Mouse (Mus musculus) heart, embryonic 14.5 days (tissue): ENCODE measurements around the gene Casp7. TPM values are rescaled to one million over a fixed set of nuclear protein-coding genes. Genes with fewer than 3 reads are reported as not detected.

Source experiments
- ATAC-seq: fragments of 200-750 bp; cut with Nextera tagmentation; 2 replicates; pipeline ENCODE4 v1.8.0; 2017; ENCODE audit warnings: low read depth, moderate TSS enrichment; ENCODE audit not compliant: insufficient number of reproducible peaks, insufficient read depth, low FRiP score
- H3K27ac ChIP-seq, 2 experiments: fragments of 200-500 bp in 1 of 2; fragments of 300-500 bp in 1 of 2; sonication (generic) in 1 of 2; replicated peaks in 1 of 2; 2 replicates each; pipeline ENCODE4 v1.5.1; 2012 to 2014; ENCODE audit warnings: low read depth in 2 of 2, low read length in 2 of 2, control low read depth in 1 of 2, mild to moderate bottlenecking in 1 of 2, mixed read lengths in 1 of 2; ENCODE audit not compliant: control insufficient read depth in 1 of 2, insufficient read depth in 1 of 2
- H3K27me3 ChIP-seq: fragments of 300-500 bp; sonication (generic); 2 replicates; pipeline ENCODE4 v1.6.1; 2014; ENCODE audit warnings: mild to moderate bottlenecking, low read length, control low read depth; ENCODE audit not compliant: control insufficient read depth, insufficient read depth
- H3K36me3 ChIP-seq: fragments of 300-500 bp; sonication (generic); 2 replicates; pipeline ENCODE4 v1.6.1; 2014; ENCODE audit warnings: mild to moderate bottlenecking, control low read depth, low read length, mixed read lengths; ENCODE audit not compliant: control insufficient read depth, insufficient read depth
- H3K4me1 ChIP-seq, 2 experiments: fragments of 200-500 bp in 1 of 2; fragments of 300-500 bp in 1 of 2; sonication (generic) in 1 of 2; 2 replicates each; pipeline ENCODE4 v1.6.1; 2012 to 2014; ENCODE audit warnings: low read length in 2 of 2, control low read depth in 1 of 2, mixed read lengths in 1 of 2; ENCODE audit not compliant: control insufficient read depth in 2 of 2, insufficient read depth in 2 of 2
- H3K4me2 ChIP-seq: fragments of 300-500 bp; sonication (generic); 2 replicates; pipeline ENCODE4 v1.6.1; 2014; ENCODE audit warnings: mild to moderate bottlenecking, low read length
- H3K4me3 ChIP-seq, 2 experiments: fragments of 200-500 bp in 1 of 2; fragments of 300-500 bp in 1 of 2; sonication (generic) in 1 of 2; 2 replicates each; pipeline ENCODE4 v1.5.1; 2012 to 2014; ENCODE audit warnings: low read length in 2 of 2, mild to moderate bottlenecking in 2 of 2, control low read depth in 1 of 2, low read depth in 1 of 2, moderate library complexity in 1 of 2; ENCODE audit not compliant: control insufficient read depth in 1 of 2, insufficient read depth in 1 of 2
- H3K9ac ChIP-seq: fragments of 300-500 bp; sonication (generic); 2 replicates; pipeline ENCODE4 v1.6.1; 2014; ENCODE audit warnings: mild to moderate bottlenecking, low read length
- H3K9me3 ChIP-seq: fragments of 300-500 bp; sonication (generic); 2 replicates; pipeline ENCODE4 v1.6.1; 2016; ENCODE audit warnings: low read length, control low read depth; ENCODE audit not compliant: control insufficient read depth
- WGBS: fragments of 180-500 bp; shearing (Covaris S2); extraction: QIAGEN DNeasy Blood & Tissue Kit; methylation state at CpG from one replicate; pipeline ENCODE4 v1.1.7; 2014; 5-methylcytosine and 5-hydroxymethylcytosine counted together
- polyA plus RNA-seq: library from polyadenylated mRNA; unstranded; fragments of >200 nt; fragmentation: Nextera tagmentation; extraction: Ambion mirVana; gene quantifications from 2 replicates; pipeline ENCODE4 v1.2.1, GENCODE M21; 2014

Gene Casp7
- polyA plus RNA-seq, 1 experiment from 2014 or later: 28.6 TPM

GRCm38 (mm10) chr19:56363721-56364460 lies 33.0 kb upstream of the Casp7 start:
- 68% methylated on average over 15 of the region's 15 CpGs for WGBS
- Histone ChIP-seq H3K9ac (no peak overlapping the region), H3K36me3 (peaks cover 98% of the 10 kb centered on the region), H3K27me3 (no peaks in the 10 kb centered on the region), H3K9me3 (no peaks in the 10 kb centered on the region), H3K4me1 (peaks cover 3% of the 10 kb centered on the region in 2 experiments; a peak in 1 of 4 replicates), H3K27ac (no peak overlapping the region), H3K4me3 (no peak overlapping the region), H3K4me2 (no peak overlapping the region)
- ATAC-seq: no peak

DNA sequence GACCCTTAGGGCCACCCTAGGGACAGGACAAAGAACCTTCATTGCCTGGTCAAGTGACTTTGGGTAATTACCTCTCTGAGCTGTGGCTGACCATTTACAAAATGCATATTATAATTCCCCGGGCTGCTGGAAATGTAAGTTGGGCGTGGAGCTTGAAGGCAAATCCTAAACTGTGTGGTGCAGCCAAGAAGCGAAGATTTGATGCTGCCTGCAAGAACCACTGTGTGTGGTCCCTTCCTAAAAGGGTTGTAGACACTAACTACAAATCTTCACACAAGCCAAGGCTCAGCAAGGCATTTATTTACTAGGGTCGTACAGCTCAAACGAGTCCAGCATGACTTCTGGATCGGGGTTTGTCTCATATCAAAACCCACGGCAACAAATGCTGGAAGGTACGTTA lies 32.4 kb upstream of the Casp7 start:
- Histone ChIP-seq H3K9ac (no peak overlapping the region), H3K27ac (no peak overlapping the region), H3K27me3 (no peaks in the 10 kb centered on the region), H3K9me3 (no peaks in the 10 kb centered on the region), H3K4me2 (no peak overlapping the region), H3K36me3 (peaks cover 97% of the 10 kb centered on the region), H3K4me3 (no peak overlapping the region), H3K4me1 (peaks cover 0 to 3% of the 10 kb centered on the region in 2 experiments; a peak in 1 of 4 replicates)
- WGBS: 81% methylated on average over 8 of the region's 8 CpGs
- no peak for ATAC-seq

DNA sequence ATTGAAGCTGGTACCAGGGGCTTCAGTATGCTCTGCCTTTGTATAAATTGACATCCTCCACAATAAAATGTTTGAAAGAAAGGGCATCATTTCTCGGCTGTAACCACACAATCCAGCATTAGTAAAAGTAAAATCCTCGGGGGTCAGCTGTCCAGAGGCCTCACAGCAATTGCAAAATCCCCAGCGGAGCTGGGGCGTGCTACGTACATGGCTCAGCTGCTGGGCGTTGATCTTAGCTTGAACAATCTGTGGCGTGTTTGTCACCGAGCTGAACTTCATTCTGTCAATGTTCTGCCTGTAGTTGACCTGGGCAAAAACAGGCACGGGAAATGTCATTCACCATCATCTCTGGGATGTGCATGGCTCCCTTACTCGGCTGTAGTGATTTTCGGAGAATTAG lies 30.8 kb upstream of the Casp7 start:
- no peaks in the 10 kb centered on the region for H3K9me3 ChIP-seq
- ATAC-seq: no peak
- H3K4me1 ChIP-seq: peaks cover 0 to 3% of the 10 kb centered on the region in 2 experiments; a peak in 1 of 4 replicates
- no peak overlapping the region for H3K9ac ChIP-seq
- WGBS: 84% methylated on average over 11 of the region's 11 CpGs
- H3K4me3 ChIP-seq: no peak overlapping the region
- H3K27ac ChIP-seq: no peak overlapping the region
- H3K36me3 ChIP-seq: peaks cover 96% of the 10 kb centered on the region
- H3K27me3 ChIP-seq: no peaks in the 10 kb centered on the region
- H3K4me2 ChIP-seq: no peak overlapping the region

DNA sequence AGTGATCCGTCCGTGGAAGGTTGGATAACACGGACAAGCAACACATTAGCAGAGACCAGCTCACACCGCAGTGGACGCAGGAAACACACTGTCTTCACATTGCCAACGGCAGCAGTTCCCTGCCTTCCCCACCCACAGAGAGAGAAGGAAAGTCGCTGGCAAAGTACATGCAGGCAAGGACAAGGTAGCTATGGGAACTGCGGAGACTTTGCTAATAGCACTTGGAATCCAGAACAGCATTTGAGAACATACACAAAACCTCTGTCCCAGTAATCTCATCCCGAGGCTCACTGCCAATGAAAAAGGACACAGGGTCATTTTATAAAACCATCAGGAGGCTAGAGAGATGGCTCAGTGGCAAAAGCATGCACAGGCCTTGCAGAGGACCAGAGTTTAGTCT lies 30.3 kb upstream of the Casp7 start:
- H3K4me1 ChIP-seq: peaks cover 0 to 3% of the 10 kb centered on the region in 2 experiments; a peak in 1 of 4 replicates
- WGBS: 80% methylated on average over 9 of the region's 9 CpGs
- H3K27ac ChIP-seq: no peak overlapping the region
- no peak for ATAC-seq
- no peaks in the 10 kb centered on the region for H3K27me3 ChIP-seq
- no peaks in the 10 kb centered on the region for H3K9me3 ChIP-seq
- H3K9ac ChIP-seq: no peak overlapping the region
- H3K4me2 ChIP-seq: no peak overlapping the region
- no peak overlapping the region for H3K4me3 ChIP-seq
- H3K36me3 ChIP-seq: peaks cover 96% of the 10 kb centered on the region

DNA sequence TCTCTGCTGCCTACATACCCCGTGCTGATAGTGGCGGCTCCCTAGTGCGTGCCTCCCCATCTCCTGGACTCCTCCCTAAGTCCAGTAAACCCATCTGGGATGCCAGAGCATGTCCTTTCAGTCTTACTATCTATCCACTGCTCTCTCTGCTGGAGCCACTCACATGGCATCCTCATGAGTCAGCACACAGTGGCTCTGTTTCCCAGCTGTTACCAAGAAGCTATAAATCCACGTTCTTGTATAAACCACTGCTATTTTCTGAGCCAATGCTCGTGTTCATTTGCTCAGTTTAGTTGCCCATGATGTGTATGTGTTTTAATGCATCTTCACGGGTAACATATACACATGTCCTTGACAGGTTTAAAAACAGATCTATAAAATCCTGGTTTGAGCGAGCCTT lies 29.2 kb upstream of the Casp7 start:
- Histone ChIP-seq H3K9ac (no peak overlapping the region), H3K4me1 (peaks cover 0 to 3% of the 10 kb centered on the region in 2 experiments; a peak in 1 of 4 replicates), H3K9me3 (no peaks in the 10 kb centered on the region), H3K27me3 (no peaks in the 10 kb centered on the region), H3K4me2 (no peak overlapping the region), H3K4me3 (no peak overlapping the region), H3K36me3 (peaks cover 94% of the 10 kb centered on the region), H3K27ac (no peak overlapping the region)
- ATAC-seq: no peak
- 79% methylated on average over 7 of the region's 7 CpGs for WGBS

DNA sequence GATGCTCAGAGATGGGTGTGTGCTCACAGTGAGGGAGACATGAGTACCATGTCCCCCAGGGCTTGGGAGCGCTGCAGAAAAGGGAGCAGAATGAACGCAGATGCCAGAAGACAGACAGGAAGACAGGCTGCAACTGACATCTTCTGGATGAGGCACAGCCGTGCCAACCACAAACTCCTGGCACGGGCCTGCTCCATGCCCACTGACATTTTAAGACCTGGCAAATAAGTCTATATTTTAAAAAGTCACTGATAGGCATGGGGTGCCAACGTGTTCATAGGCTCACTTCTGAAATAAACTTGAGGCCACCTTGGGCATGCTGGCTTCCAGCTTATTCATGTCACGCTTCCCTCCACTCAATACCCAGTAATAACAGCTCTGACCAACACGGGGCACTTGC lies 28.0 kb upstream of the Casp7 start:
- Histone ChIP-seq H3K4me2 (no peak overlapping the region), H3K27me3 (no peaks in the 10 kb centered on the region), H3K9ac (no peak overlapping the region), H3K36me3 (peaks cover 93% of the 10 kb centered on the region), H3K4me3 (no peak overlapping the region), H3K9me3 (no peaks in the 10 kb centered on the region), H3K4me1 (peaks cover 0 to 3% of the 10 kb centered on the region in 2 experiments; a peak in 1 of 4 replicates), H3K27ac (no peak overlapping the region)
- ATAC-seq: no peak
- 88% methylated on average over 7 of the region's 7 CpGs for WGBS

- no peaks in the 10 kb centered on the region for H3K27me3 ChIP-seq
- 87% methylated on average over 6 of the region's 6 CpGs for WGBS
- no peak overlapping the region for H3K9ac ChIP-seq
- H3K27ac ChIP-seq: no peak overlapping the region
- H3K4me2 ChIP-seq: no peak overlapping the region
- no peak overlapping the region for H3K4me3 ChIP-seq
- H3K9me3 ChIP-seq: no peaks in the 10 kb centered on the region
- peaks cover 93% of the 10 kb centered on the region for H3K36me3 ChIP-seq
- no peak for ATAC-seq
- peaks cover 0 to 5% of the 10 kb centered on the region in 2 experiments; a peak in 1 of 4 replicates for H3K4me1 ChIP-seq
Observed at GRCm38 (mm10) chr19:56370389-56371150, 26.4 kb upstream of the Casp7 start.
